In genomic region chr9:64138896-64139295, GRCm38 (mm10) we compare ENCODE assay signal across 7 mouse cellular contexts.
DNase-seq lines count a peak whose midpoint lies in the region.

No protein-coding gene starts in this region.

- peak; percentile 50 for DNase-seq in MN1 (ENCODE audit: low spot score)
- DNase-seq in cerebellum, adult 18-20 months = peak; percentile 37 to 63
- DNase-seq in frontal cortex, postnatal 25 days (ENCODE audit: low spot score in 2 of 2) = peak; percentile 36 to 50
- DNase-seq in induced T-regulatory cell, adult 2 months (ENCODE audit: low read depth) = peak; percentile 74
- peak; percentile 27 for DNase-seq in left cerebral cortex, adult 11 months (ENCODE audit: low spot score)
- DNase-seq in lung, postnatal 4 days = peak; percentile 53 to 60
- DNase-seq in right cerebral cortex, postnatal 25 days = peak; percentile 13

Comparison
In these comparisons a context has a peak if more than half of its experiments do, and no peak if none do; other contexts are left out.
1. Peak in every context shown above with its lines: DNase-seq.
2. DNase-seq: peak in every context shown above with its lines; median percentile 74 in induced T-regulatory cell, adult 2 months; 56 in lung, postnatal 4 days; 50 in MN1; 50 in cerebellum, adult 18-20 months; 43 in frontal cortex, postnatal 25 days; 27 in left cerebral cortex, adult 11 months; 13 in right cerebral cortex, postnatal 25 days.